Mouse (Mus musculus): ENCODE data around the gene Gm11555. TPM values are rescaled to one million over a fixed set of nuclear protein-coding genes. Genes with fewer than 3 reads are reported as not detected.

Gm11555 gene
- polyA plus RNA-seq, 1 experiment = not detected

- TF ChIP-seq CTCF (IDR thresholded peaks at IDR 0.05; ENCODE audit: low read depth, low read length) (no peak), POLR2A (IDR thresholded peaks at IDR 0.05; ENCODE audit: insufficient read depth, low read length) (no peak), EP300 (IDR thresholded peaks at IDR 0.05; ENCODE audit: insufficient read depth, low read depth, low read length) (no peak)
- Histone ChIP-seq H3K36me3 (ENCODE audit: control insufficient read depth, insufficient read depth, low read length, poor library complexity, severe bottlenecking) (no peaks in the 10 kb centered on the region), H3K27me3 (ENCODE audit: control insufficient read depth, insufficient read depth, low read length, poor library complexity, severe bottlenecking) (no peaks in the 10 kb centered on the region), H3K27ac (ENCODE audit: insufficient read depth, low read length) (no peak overlapping the region), H3K4me1 (ENCODE audit: control insufficient read depth, insufficient read depth, low read length) (no peaks in the 10 kb centered on the region), H3K4me3 (ENCODE audit: low read depth, low read length) (no peak overlapping the region), H3K9me3 (replicated peaks; ENCODE audit: control insufficient read depth, insufficient read depth, low read length, poor library complexity, severe bottlenecking) (no peaks in the 10 kb centered on the region), H3K9ac (ENCODE audit: low read depth, poor library complexity, severe bottlenecking) (no peak overlapping the region)
These were observed 9.1 kb downstream of the Gm11555 start for GRCm38 (mm10) chr11:99640926-99641325.

- no peak overlapping the region for H3K4me3 ChIP-seq (ENCODE audit: low read depth, low read length)
- no peaks in the 10 kb centered on the region for H3K9me3 ChIP-seq (replicated peaks; ENCODE audit: control insufficient read depth, insufficient read depth, low read length, poor library complexity, severe bottlenecking)
- no peaks in the 10 kb centered on the region for H3K36me3 ChIP-seq (ENCODE audit: control insufficient read depth, insufficient read depth, low read length, poor library complexity, severe bottlenecking)
- TF ChIP-seq POLR2A (IDR thresholded peaks at IDR 0.05; ENCODE audit: insufficient read depth, low read length) (no peak), EP300 (IDR thresholded peaks at IDR 0.05; ENCODE audit: insufficient read depth, low read depth, low read length) (no peak), CTCF (IDR thresholded peaks at IDR 0.05; ENCODE audit: low read depth, low read length) (no peak)
- no peak overlapping the region for H3K9ac ChIP-seq (ENCODE audit: low read depth, poor library complexity, severe bottlenecking)
- H3K27ac ChIP-seq (ENCODE audit: insufficient read depth, low read length) = no peak overlapping the region
- no peaks in the 10 kb centered on the region for H3K4me1 ChIP-seq (ENCODE audit: control insufficient read depth, insufficient read depth, low read length)
- no peaks in the 10 kb centered on the region for H3K27me3 ChIP-seq (ENCODE audit: control insufficient read depth, insufficient read depth, low read length, poor library complexity, severe bottlenecking)
These were observed 12.9 kb downstream of the Gm11555 start for GRCm38 (mm10) chr11:99637086-99637485.

DNA sequence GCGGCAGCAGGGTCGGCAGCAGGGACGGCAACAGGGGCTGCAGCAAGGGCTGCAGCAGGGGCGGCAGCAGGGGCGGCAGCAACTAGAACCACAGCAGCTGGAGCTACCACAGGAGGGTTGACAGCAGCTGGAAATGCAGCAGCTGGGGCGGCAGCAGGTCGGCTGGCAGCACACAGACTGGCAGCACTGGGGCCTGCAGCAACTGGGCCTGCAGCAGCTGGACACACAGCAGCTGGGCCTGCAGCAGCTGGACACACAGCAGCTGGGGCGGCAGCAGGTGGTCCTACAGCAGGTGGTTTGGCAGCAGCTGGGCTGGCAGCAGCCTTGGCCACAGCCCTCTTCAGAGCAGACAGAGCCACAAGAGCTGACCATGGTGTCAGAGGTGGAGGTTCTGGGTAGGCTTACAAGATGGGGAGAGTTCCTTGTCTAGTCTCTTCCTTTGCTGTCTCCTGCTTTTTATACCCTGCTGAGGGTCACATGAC lies 15.3 kb downstream of the Gm11555 start, which contains the start of gene Krtap4-2:
Gene Krtap4-2 (minus strand): TSS at position 432 of the 482 bp plus-strand sequence.
- Histone ChIP-seq H3K27me3 (ENCODE audit: control insufficient read depth, insufficient read depth, low read length, poor library complexity, severe bottlenecking) (no peaks in the 10 kb centered on the region), H3K9me3 (replicated peaks; ENCODE audit: control insufficient read depth, insufficient read depth, low read length, poor library complexity, severe bottlenecking) (no peaks in the 10 kb centered on the region), H3K27ac (ENCODE audit: insufficient read depth, low read length) (no peak within 1 kb of the TSS), H3K4me3 (ENCODE audit: low read depth, low read length) (no peak within 1 kb of the TSS), H3K4me1 (ENCODE audit: control insufficient read depth, insufficient read depth, low read length) (no peaks in the 10 kb centered on the region), H3K9ac (ENCODE audit: low read depth, poor library complexity, severe bottlenecking) (no peak within 1 kb of the TSS), H3K36me3 (ENCODE audit: control insufficient read depth, insufficient read depth, low read length, poor library complexity, severe bottlenecking) (no peaks in the 10 kb centered on the region)
- no peak for TF ChIP-seq EP300 (IDR thresholded peaks at IDR 0.05; ENCODE audit: insufficient read depth, low read depth, low read length)
- no peak for TF ChIP-seq POLR2A (IDR thresholded peaks at IDR 0.05; ENCODE audit: insufficient read depth, low read length)
- TF ChIP-seq CTCF (IDR thresholded peaks at IDR 0.05; ENCODE audit: low read depth, low read length) = no peak

DNA sequence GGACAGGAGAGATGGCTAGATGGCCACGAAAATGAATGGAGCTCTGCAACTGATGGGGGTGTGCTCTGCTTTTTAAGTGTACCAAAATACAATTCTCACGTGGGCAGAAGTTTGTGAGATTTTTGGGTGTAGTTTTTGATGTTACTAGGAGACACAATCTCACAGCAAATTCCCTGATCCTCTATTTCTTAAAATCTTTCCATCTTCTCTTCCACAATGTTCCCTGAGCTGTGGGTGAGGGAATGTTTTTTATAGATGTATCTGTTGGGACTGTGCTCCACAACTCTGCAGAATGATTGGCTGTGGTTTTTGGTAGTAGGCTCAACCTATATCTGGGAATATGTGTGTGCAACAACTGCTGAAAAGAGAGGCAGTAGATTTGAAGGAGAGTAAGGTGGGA lies 16.7 kb downstream of the Gm11555 start:
- no peaks in the 10 kb centered on the region for H3K4me1 ChIP-seq (ENCODE audit: control insufficient read depth, insufficient read depth, low read length)
- no peak overlapping the region for H3K27ac ChIP-seq (ENCODE audit: insufficient read depth, low read length)
- no peak overlapping the region for H3K4me3 ChIP-seq (ENCODE audit: low read depth, low read length)
- no peaks in the 10 kb centered on the region for H3K27me3 ChIP-seq (ENCODE audit: control insufficient read depth, insufficient read depth, low read length, poor library complexity, severe bottlenecking)
- H3K36me3 ChIP-seq (ENCODE audit: control insufficient read depth, insufficient read depth, low read length, poor library complexity, severe bottlenecking) = no peaks in the 10 kb centered on the region
- no peaks in the 10 kb centered on the region for H3K9me3 ChIP-seq (replicated peaks; ENCODE audit: control insufficient read depth, insufficient read depth, low read length, poor library complexity, severe bottlenecking)
- no peak overlapping the region for H3K9ac ChIP-seq (ENCODE audit: low read depth, poor library complexity, severe bottlenecking)
- TF ChIP-seq POLR2A (IDR thresholded peaks at IDR 0.05; ENCODE audit: insufficient read depth, low read length) (no peak), CTCF (IDR thresholded peaks at IDR 0.05; ENCODE audit: low read depth, low read length) (no peak), EP300 (IDR thresholded peaks at IDR 0.05; ENCODE audit: insufficient read depth, low read depth, low read length) (no peak)

DNA sequence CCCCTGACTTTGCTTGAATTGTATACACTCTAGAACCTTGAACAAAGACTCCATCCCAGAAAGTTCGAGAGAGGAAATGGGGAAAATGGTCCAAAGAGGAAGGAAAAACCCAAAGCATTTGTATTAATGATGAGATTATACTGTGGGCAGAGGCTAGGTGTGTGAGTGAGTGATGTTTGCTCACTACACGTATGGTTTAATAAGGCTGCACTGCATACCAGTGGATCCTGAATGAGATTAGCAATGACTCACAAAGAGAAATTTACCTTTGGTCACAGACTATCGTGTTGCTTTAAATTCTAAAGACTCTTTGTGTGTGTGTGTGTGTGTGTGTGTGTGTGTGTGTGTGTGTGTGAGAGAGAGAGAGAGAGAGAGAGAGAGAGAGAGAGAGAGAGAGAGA lies 19.1 kb downstream of the Gm11555 start:
- no peak overlapping the region for H3K9ac ChIP-seq (ENCODE audit: low read depth, poor library complexity, severe bottlenecking)
- no peak overlapping the region for H3K27ac ChIP-seq (ENCODE audit: insufficient read depth, low read length)
- H3K27me3 ChIP-seq (ENCODE audit: control insufficient read depth, insufficient read depth, low read length, poor library complexity, severe bottlenecking) = no peaks in the 10 kb centered on the region
- TF ChIP-seq POLR2A (IDR thresholded peaks at IDR 0.05; ENCODE audit: insufficient read depth, low read length) (no peak), EP300 (IDR thresholded peaks at IDR 0.05; ENCODE audit: insufficient read depth, low read depth, low read length) (no peak), CTCF (IDR thresholded peaks at IDR 0.05; ENCODE audit: low read depth, low read length) (no peak)
- H3K4me3 ChIP-seq (ENCODE audit: low read depth, low read length) = no peak overlapping the region
- no peaks in the 10 kb centered on the region for H3K9me3 ChIP-seq (replicated peaks; ENCODE audit: control insufficient read depth, insufficient read depth, low read length, poor library complexity, severe bottlenecking)
- H3K36me3 ChIP-seq (ENCODE audit: control insufficient read depth, insufficient read depth, low read length, poor library complexity, severe bottlenecking) = no peaks in the 10 kb centered on the region
- H3K4me1 ChIP-seq (ENCODE audit: control insufficient read depth, insufficient read depth, low read length) = no peaks in the 10 kb centered on the region

DNA sequence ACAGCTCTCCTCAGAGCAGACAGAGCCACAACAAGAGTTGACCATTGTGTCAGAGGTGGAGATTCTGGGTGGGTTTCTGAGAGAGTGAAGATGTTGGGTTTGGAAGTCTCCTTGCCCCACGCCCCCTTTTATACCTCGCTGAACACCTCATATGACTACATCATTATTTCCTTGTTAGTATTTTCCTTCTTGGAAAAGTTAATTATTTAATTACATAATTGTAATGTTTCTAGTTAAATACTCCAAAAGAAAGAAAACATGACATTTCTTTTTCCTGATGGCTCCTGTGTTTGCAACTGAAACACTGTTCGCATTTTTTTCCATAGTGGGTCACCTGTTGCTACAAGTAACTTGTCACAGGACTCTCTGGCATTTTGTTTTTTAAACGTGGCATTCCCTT lies 21.9 kb downstream of the Gm11555 start, which contains the start of gene Krtap4-1:
Gene Krtap4-1 (minus strand): TSS at position 101 of the 400 bp plus-strand sequence.
- TF ChIP-seq EP300 (IDR thresholded peaks at IDR 0.05; ENCODE audit: insufficient read depth, low read depth, low read length) (no peak), POLR2A (IDR thresholded peaks at IDR 0.05; ENCODE audit: insufficient read depth, low read length) (no peak)
- Histone ChIP-seq H3K4me1 (ENCODE audit: control insufficient read depth, insufficient read depth, low read length) (no peaks in the 10 kb centered on the region), H3K9ac (ENCODE audit: low read depth, poor library complexity, severe bottlenecking) (no peak within 1 kb of the TSS), H3K27ac (ENCODE audit: insufficient read depth, low read length) (no peak within 1 kb of the TSS), H3K27me3 (ENCODE audit: control insufficient read depth, insufficient read depth, low read length, poor library complexity, severe bottlenecking) (no peaks in the 10 kb centered on the region; the same call in 1 of the 2 replicates), H3K4me3 (ENCODE audit: low read depth, low read length) (no peak within 1 kb of the TSS), H3K9me3 (replicated peaks; ENCODE audit: control insufficient read depth, insufficient read depth, low read length, poor library complexity, severe bottlenecking) (no peaks in the 10 kb centered on the region), H3K36me3 (ENCODE audit: control insufficient read depth, insufficient read depth, low read length, poor library complexity, severe bottlenecking) (no peaks in the 10 kb centered on the region)
